Mouse (Mus musculus) forebrain, embryonic 15.5 days (tissue): ENCODE measurements around the gene Dnaic2. TPM values are rescaled to one million over a fixed set of nuclear protein-coding genes. Genes with fewer than 3 reads are reported as not detected.

Experiments
- ATAC-seq: fragments of 200-750 bp; cut with Nextera tagmentation; replicated peaks from 2 replicates; pipeline ENCODE4 v1.8.0; 2017; ENCODE audit warnings: mild to moderate bottlenecking, moderate TSS enrichment, moderate library complexity
- H3K27ac ChIP-seq: fragments of 300-500 bp; sonication (generic); replicated peaks from 2 replicates; pipeline ENCODE4 v1.5.1; 2015; ENCODE audit warnings: mild to moderate bottlenecking, inconsistent platforms
- H3K27me3 ChIP-seq: fragments of 300-500 bp; sonication (generic); 2 replicates; pipeline ENCODE4 v1.6.1; 2015; ENCODE audit warnings: inconsistent platforms
- H3K36me3 ChIP-seq: fragments of 300-500 bp; sonication (generic); 2 replicates; pipeline ENCODE4 v1.6.1; 2015; ENCODE audit warnings: mild to moderate bottlenecking, inconsistent platforms
- H3K4me1 ChIP-seq: fragments of 300-500 bp; sonication (generic); 2 replicates; pipeline ENCODE4 v1.6.1; 2015; ENCODE audit warnings: inconsistent platforms
- H3K4me2 ChIP-seq: fragments of 300-500 bp; sonication (generic); replicated peaks from 2 replicates; pipeline ENCODE4 v1.6.1; 2015; ENCODE audit warnings: mild to moderate bottlenecking, inconsistent platforms
- H3K4me3 ChIP-seq: fragments of 300-500 bp; sonication (generic); 2 replicates; pipeline ENCODE4 v1.5.1; 2015; ENCODE audit warnings: mild to moderate bottlenecking, inconsistent platforms
- H3K9ac ChIP-seq: fragments of 300-500 bp; sonication (generic); replicated peaks from 2 replicates; pipeline ENCODE4 v1.6.1; 2015; ENCODE audit warnings: mild to moderate bottlenecking, inconsistent platforms
- H3K9me3 ChIP-seq: fragments of 300-500 bp; sonication (generic); 2 replicates; pipeline ENCODE4 v1.6.1; 2016; ENCODE audit warnings: inconsistent platforms
- WGBS: fragments of 180-500 bp; shearing (Covaris S2); methylation state at CpG from one replicate; pipeline ENCODE4 v1.1.7; 2015; ENCODE audit warnings: mixed read lengths; 5-methylcytosine and 5-hydroxymethylcytosine counted together
- polyA plus RNA-seq: library from polyadenylated mRNA; unstranded; fragments of >200 nt; fragmentation: Nextera tagmentation; extraction: Ambion mirVana; gene quantifications from 2 replicates; pipeline ENCODE4 v1.2.1, GENCODE M21; 2015

The Dnaic2 gene
- polyA plus RNA-seq, result 1.9 and 2.6 TPM in 2 replicates

DNA sequence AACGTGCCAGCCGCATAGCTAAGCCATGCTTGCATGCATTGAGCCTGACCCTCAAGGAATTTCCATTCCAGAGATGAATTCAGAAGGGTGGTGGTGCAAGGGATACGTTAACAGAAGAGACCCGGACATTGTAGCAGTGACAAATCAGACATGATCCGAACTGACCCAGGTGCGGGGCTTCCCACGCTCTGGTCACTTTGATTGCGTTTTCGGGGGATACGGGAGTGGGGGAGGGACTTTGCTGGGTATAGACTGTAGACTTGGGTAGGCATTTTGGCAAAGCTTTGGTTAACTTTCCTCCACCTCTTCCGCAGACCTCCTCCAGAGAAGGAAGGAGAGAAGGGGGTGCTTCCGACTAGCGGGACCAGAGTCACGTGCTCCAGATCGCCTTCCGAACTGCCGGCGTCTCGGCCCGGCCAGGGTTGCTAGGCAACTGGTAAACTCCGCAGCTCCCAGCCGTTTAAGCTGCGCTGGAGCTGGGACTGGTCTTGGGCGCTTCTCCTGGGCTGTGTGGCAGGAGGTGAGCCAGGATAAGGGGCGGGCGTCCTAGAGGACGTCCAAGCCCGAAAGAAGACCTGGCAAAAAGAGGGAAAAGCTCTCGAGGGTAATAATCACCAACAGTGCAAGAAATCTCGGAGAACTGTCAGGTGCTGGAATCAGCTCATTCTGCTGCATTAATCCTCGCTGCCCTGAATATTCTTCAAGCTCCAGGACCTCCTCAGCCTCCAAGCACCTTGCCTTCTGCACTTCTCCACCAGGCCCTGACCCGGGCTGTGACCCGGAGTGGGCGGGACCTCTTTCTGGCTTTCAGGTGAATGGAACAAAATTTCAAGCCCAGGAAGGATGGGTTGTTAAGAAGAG lies at the start of gene Dnaic2:
Dnaic2 (plus strand) TSS at position 444 of the 861 bp plus-strand sequence.
- H3K36me3 ChIP-seq, result no peaks in the 10 kb centered on the region
- 9% methylated on average over 34 of the region's 34 CpGs for WGBS
- H3K27ac ChIP-seq, result no peak within 1 kb of the TSS

DNA sequence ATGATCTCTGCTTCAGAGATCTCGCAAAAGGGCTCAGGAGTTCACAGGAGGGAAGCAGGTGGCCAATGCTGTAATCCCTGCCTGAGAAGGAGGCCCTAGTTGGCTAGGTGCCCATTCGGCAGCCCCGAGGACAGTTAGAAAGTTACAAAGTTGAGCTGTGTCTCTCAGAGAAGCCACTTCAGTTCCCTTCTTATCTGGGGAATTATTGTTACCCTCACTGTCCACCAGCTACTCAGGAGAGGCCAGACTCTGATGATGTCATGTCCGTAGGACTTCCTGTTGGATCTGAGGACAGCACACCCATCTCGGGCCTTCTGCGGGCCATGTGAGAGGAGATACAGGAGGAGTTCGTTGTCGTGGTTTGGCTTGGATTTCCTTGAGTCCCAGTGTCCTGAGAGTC lies 47.6 kb upstream of the Dnaic2 start:
- Histone ChIP-seq H3K27me3 (no peaks in the 10 kb centered on the region), H3K27ac (no peak overlapping the region), H3K9me3 (no peaks in the 10 kb centered on the region), H3K4me2 (no peak overlapping the region), H3K36me3 (no peaks in the 10 kb centered on the region), H3K4me3 (no peak overlapping the region), H3K9ac (no peak overlapping the region), H3K4me1 (peaks cover 30% of the 10 kb centered on the region)
- no peak for ATAC-seq
- 73% methylated on average over 8 of the region's 8 CpGs for WGBS

More for the DNA sequence above, at the start of gene Dnaic2:
- H3K9ac ChIP-seq, result peak within 1 kb of the TSS; percentile 10; the same call in 1 of the 2 replicates
- no peaks in the 10 kb centered on the region for H3K27me3 ChIP-seq
- H3K4me1 ChIP-seq, result peaks cover 18% of the 10 kb centered on the region
- peak within 1 kb of the TSS; percentile 33 for H3K4me3 ChIP-seq
- peak; percentile 90 for ATAC-seq
- peak within 1 kb of the TSS; percentile 51 for H3K4me2 ChIP-seq
- no peaks in the 10 kb centered on the region for H3K9me3 ChIP-seq

DNA sequence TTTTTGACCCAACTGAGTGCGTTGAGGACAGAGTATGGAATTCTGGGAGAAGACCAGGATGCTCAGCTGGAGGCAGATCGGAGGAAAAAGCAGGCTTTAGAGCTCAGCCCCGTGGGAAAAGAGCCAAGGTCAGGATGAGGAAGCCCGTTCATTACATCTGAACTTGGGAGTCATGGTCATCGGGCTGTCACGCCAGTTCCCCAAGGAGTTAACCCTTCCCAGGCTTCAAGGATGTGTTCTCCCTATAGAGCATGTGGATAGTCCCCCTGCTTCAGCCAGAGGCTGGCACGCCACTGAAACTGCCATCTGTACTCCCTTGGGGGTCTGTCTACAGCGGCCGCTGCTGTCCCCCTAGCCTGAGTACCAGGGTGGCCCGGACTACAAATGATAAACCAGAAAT lies 46.9 kb upstream of the Dnaic2 start:
- Histone ChIP-seq H3K4me1 (peaks cover 32% of the 10 kb centered on the region), H3K9ac (no peak overlapping the region), H3K36me3 (no peaks in the 10 kb centered on the region), H3K27me3 (no peaks in the 10 kb centered on the region), H3K4me3 (no peak overlapping the region), H3K9me3 (no peaks in the 10 kb centered on the region), H3K27ac (no peak overlapping the region), H3K4me2 (no peak overlapping the region)
- WGBS, result 70% methylated on average over 10 of the region's 10 CpGs
- no peak for ATAC-seq

DNA sequence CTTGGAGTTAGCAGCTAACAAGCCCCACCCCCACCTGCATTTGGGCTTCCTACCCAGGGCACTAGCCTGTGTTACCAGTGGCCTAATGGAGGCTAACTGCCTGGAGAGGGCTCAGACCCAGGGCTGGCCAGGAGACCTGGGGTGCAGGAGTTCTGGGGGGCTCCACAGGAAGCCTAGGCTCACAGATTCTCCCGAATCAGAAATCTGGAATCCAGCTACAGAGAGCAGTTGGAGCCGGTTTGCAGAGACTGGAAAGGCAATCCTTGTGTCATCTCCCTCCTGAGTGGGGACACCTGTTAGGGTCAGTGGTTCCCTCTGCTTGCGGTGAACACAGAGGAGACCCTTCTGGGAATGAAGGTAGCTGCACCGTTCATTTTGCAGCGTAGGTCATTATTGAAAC lies 46.2 kb upstream of the Dnaic2 start:
- ATAC-seq, result no peak
- H3K36me3 ChIP-seq, result no peaks in the 10 kb centered on the region

DNA sequence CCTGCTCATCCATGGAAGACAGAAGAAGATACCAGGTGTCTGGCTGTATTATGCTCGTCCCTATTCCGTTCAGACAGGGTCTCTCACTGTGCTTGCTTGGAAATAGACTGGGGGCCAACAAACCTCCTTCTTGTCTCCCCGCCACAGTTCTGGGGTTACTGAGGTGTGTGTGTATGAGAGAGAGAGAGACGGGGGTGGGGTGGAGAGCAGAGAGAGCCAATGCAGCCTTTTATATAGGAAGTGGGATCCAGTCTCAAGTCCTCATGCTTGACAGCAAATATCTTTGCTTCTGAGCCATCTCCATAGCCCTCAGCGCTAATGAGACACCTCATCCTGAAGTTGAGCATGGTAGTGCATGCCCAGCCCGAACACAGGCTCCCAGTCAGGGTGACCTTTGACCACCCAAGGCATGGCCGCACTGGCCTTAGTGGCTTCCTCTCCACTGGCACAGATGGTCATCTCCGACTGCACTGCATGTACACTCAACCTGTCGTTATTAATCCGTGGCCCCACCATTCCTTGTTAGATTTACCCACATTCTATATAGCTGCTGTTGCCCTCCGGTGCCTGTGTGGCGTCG lies 44.8 kb upstream of the Dnaic2 start:
- Histone ChIP-seq H3K27ac (no peak overlapping the region), H3K4me1 (peaks cover 18% of the 10 kb centered on the region), H3K9ac (no peak overlapping the region), H3K27me3 (no peaks in the 10 kb centered on the region), H3K4me2 (no peak overlapping the region), H3K36me3 (no peaks in the 10 kb centered on the region), H3K9me3 (no peaks in the 10 kb centered on the region), H3K4me3 (no peak overlapping the region)
- 96% methylated on average over 13 of the region's 13 CpGs for WGBS
- no peak for ATAC-seq

More for the DNA sequence above, 46.2 kb upstream of the Dnaic2 start:
- H3K4me3 ChIP-seq, result no peak overlapping the region
- H3K4me1 ChIP-seq, result peaks cover 29% of the 10 kb centered on the region
- 69% methylated on average over 5 of the region's 5 CpGs for WGBS
- H3K4me2 ChIP-seq, result no peak overlapping the region
- no peak overlapping the region for H3K27ac ChIP-seq
- no peaks in the 10 kb centered on the region for H3K27me3 ChIP-seq
- H3K9me3 ChIP-seq, result no peaks in the 10 kb centered on the region
- no peak overlapping the region for H3K9ac ChIP-seq

DNA sequence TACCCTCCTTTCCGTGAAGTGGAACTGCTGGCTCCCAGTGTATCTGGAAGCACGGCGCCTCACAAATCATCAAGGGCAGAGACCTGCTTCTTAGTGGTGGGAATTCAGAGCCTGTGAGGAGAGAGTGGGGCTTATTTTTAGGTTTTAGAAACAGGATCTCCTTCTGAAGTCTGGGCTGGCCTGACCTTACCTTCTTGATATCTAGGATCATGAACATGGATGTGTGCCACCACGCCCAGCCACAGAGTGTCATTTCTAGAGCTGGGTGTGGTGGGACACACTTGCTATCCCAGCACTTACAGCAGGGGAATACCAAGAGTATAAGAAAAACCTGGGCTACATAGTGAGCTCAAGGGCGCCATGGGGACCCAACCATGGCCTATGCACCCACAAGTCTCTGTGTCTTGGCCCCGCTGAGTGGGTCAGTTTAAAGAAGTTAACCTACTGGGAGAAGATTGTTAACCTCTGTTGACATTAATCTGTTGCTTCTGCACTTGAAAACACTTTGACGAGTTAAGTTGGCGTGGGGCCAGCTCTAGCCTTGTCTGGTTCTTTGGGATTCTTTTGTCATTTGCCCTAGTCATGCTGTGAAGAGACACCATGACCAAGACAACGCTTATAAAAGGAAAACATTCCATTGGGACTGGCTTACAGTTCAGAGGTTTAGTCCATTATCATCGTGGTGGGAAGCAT lies 44.0 kb upstream of the Dnaic2 start:
- H3K4me2 ChIP-seq, result no peak overlapping the region
- H3K9ac ChIP-seq, result no peak overlapping the region
- 86% methylated on average over 10 of the region's 10 CpGs for WGBS
- H3K9me3 ChIP-seq, result no peaks in the 10 kb centered on the region
- H3K36me3 ChIP-seq, result no peaks in the 10 kb centered on the region
- H3K27ac ChIP-seq, result no peak overlapping the region
- no peaks in the 10 kb centered on the region for H3K27me3 ChIP-seq
- H3K4me1 ChIP-seq, result peaks cover 18% of the 10 kb centered on the region
- ATAC-seq, result no peak
- no peak overlapping the region for H3K4me3 ChIP-seq

DNA sequence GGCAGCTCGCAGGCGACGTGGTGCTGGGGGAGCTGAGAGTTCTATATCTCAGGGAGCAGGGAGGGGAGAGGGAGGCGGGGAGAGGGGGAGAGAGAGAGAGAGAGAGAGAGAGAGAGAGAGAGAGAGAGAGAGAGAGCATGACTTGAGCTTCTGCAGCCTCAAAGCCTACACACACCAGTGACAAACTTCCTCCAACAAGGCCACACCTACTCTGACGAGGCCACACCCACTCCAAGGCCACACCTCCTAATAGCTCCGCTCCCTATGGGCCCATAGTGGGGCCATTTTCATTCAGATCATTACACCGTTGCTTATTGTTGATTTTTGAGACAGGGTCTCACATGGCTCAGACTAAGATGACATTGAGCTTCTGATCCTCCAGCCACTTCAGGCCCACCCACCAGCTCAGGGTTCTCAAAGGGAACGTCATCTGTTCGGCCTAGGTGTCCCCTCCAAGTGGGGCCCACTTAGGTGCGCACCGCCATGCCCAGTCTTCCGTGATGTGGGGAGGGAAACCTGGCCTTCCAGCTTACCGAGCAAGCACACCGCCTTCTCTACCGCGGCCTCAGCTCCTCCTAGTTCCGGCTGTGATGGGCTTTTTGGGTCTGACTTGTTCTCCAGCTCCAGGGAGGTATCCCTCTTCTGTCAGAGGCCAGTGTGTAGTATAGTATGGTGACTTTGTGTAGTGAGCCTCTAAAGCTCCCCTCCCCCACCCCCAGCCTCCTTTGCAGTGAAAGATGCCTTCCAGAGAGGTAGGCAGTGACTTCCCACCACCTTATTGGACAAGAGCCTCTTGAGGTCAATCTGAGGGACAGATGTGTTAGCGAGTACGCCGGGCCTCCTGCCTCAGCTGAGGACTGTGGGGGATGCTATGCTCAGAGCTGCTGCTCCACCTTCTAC lies 43.2 kb upstream of the Dnaic2 start:
- WGBS, result 81% methylated on average over 20 of the region's 20 CpGs
- Histone ChIP-seq H3K4me3 (no peak overlapping the region), H3K27ac (no peak overlapping the region), H3K4me1 (peaks cover 18% of the 10 kb centered on the region), H3K36me3 (no peaks in the 10 kb centered on the region), H3K9ac (no peak overlapping the region), H3K27me3 (no peaks in the 10 kb centered on the region), H3K4me2 (no peak overlapping the region), H3K9me3 (no peaks in the 10 kb centered on the region)
- no peak for ATAC-seq

DNA sequence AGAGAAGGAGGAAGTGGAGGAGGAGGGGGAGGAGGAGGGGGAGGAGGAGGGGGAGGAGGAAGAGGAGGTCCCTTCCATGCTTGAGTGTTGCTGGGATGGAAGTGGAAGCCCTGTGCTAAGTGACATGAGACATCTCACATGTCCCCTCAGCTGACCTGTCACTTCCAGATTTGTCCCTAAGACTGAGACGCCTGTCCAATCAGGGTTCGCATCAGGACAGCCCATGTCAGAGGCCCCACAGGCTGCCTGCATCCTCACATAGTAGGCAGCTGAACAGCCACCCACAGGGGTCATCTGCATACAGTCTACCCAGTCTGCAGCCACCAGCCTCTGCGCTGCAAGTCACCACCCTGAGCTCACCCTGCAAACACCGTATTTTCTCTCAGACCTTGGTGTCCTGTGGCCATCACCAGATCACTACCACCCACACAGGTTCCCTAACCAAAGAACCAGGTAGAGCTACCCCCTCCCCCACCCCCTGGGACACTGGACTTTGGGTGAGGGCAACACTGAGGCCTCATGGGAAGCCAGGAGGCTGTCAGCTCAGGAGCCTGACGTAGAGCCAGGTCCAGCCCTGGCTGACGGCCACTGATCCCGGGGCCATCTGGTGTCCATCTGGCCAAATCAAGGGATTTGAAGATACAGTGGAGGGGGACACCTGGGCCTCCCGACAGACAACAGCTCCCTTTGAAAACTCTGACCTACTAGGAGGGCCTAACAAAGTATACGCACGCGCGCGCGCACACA lies 42.4 kb upstream of the Dnaic2 start:
- 72% methylated on average over 14 of the region's 14 CpGs for WGBS
- ATAC-seq, result no peak

DNA sequence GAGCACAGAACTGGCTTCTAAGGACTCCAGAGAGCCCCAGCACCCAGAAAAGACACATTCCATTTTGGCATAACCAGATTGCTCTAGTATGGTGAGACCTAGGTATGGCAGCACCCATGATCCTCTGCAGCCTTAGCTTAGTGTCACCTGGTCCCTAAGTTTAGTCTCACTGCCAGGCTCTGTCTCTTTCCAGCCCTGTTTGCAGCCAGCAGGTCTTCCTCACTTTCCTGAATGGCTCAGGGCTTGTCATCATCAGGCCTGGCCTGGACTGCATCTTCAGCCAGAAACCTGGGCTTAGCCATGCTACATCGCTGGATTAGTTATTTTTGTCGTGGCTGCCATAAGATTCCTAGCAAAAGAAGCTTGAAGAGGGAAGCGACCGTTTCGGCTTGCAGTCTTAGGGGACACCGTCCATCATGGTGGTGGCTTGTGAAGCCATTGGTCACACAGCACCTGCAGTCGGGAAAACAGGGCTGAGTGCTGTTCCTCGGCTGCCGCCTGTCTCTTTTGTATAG lies 41.6 kb upstream of the Dnaic2 start:
- Histone ChIP-seq H3K27me3 (no peaks in the 10 kb centered on the region), H3K4me1 (peaks cover 11% of the 10 kb centered on the region), H3K36me3 (no peaks in the 10 kb centered on the region), H3K27ac (no peak overlapping the region), H3K4me2 (no peak overlapping the region), H3K9ac (no peak overlapping the region), H3K9me3 (no peaks in the 10 kb centered on the region), H3K4me3 (no peak overlapping the region)
- WGBS, result 82% methylated on average over 9 of the region's 9 CpGs
- ATAC-seq, result no peak

More for the DNA sequence above, 42.4 kb upstream of the Dnaic2 start:
- Histone ChIP-seq H3K36me3 (no peaks in the 10 kb centered on the region), H3K4me1 (peaks cover 14% of the 10 kb centered on the region), H3K4me2 (no peak overlapping the region), H3K4me3 (no peak overlapping the region), H3K27me3 (no peaks in the 10 kb centered on the region), H3K27ac (no peak overlapping the region), H3K9ac (no peak overlapping the region), H3K9me3 (no peaks in the 10 kb centered on the region)

DNA sequence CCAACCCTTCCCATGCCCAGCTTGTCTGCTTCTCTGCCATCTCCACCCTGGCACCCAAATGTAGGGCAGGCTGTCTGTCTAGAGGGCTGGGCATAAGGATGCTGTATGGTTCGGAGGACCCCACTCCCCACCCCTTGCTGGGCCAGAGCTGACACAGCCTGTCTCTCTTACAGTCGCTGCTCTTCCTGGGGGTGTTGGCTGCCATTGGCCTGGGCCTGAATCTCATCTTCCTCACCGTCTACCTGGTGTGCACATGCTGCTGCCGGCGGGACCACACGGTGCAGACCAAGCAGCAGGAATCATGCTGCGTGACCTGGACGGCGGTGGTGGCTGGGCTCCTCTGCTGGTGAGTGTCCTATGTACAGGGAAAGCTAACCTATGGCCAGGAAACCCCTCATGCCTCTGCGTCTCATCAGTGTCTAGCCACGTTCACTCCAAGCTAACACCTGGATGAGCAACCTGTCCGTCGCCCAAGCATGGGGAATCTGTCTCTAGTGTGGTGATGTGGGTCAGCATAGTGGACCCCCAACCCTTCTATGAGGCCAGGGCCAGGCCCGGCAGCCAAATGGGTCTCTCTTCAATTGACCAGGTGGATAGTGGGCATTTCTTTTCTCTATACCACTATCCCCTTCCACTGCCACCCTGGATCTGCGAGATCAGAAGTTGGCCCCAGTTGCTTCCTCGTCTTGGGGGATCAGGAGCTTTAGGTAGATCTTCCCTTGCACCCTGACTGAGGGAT lies 40.8 kb upstream of the Dnaic2 start:
- ATAC-seq, result no peak
- Histone ChIP-seq H3K4me1 (peaks cover 11% of the 10 kb centered on the region), H3K9me3 (no peaks in the 10 kb centered on the region), H3K4me2 (no peak overlapping the region), H3K36me3 (no peaks in the 10 kb centered on the region), H3K9ac (no peak overlapping the region), H3K4me3 (no peak overlapping the region), H3K27me3 (no peaks in the 10 kb centered on the region), H3K27ac (no peak overlapping the region)
- WGBS, result 92% methylated on average over 16 of the region's 16 CpGs
